Mouse (Mus musculus): ENCODE measurements around the gene E4f1. TPM values are rescaled to one million over a fixed set of nuclear protein-coding genes. Genes with fewer than 3 reads are reported as not detected.

The E4f1 gene
- polyA plus RNA-seq, 1 experiment from 2014 or later = 44.4 TPM

GRCm38 (mm10) chr17:24394456-24394855, 75.7 kb downstream of the E4f1 start:
- H3K9me3 ChIP-seq = no peaks in the 10 kb centered on the region
- H3K27me3 ChIP-seq = no peaks in the 10 kb centered on the region
- 84% methylated on average over 7 of the region's 7 CpGs for WGBS
- no peaks in the 10 kb centered on the region for H3K4me1 ChIP-seq
- no peak overlapping the region for H3K27ac ChIP-seq
- no peaks in the 10 kb centered on the region for H3K36me3 ChIP-seq
- H3K4me3 ChIP-seq = no peak overlapping the region
- H3K4me2 ChIP-seq = no peak overlapping the region
- no peak for ATAC-seq (ENCODE audit: insufficient number of reproducible peaks, insufficient read depth, low FRiP score, low TSS enrichment, low read depth)
- H3K9ac ChIP-seq = no peak overlapping the region

Other genes with a start within 250 kb of the E4f1 start
- gene Tedc2, start 249.5 kb downstream of the E4f1 start, polyA plus RNA-seq (2015; fragmentation: Nextera tagmentation; extraction: Ambion mirVana) = 15.7 and 16.3 TPM in 2 replicates
- 61.9 and 63.1 TPM in 2 replicates for gene Ccnf, start 218.8 kb downstream of the E4f1 start, polyA plus RNA-seq (2015; fragmentation: Nextera tagmentation; extraction: Ambion mirVana)
- not detected in 2 replicates for gene Abca17, start 119.2 kb downstream of the E4f1 start, polyA plus RNA-seq (2015; fragmentation: Nextera tagmentation; extraction: Ambion mirVana)
- 5.3 and 6.5 TPM in 2 replicates for gene Abca3, start 118.4 kb downstream of the E4f1 start, polyA plus RNA-seq (2015; fragmentation: Nextera tagmentation; extraction: Ambion mirVana)
- 296 and 317 TPM in 2 replicates for gene Rnps1, start 55.7 kb downstream of the E4f1 start, polyA plus RNA-seq (2015; fragmentation: Nextera tagmentation; extraction: Ambion mirVana)
- gene Eci1, start 43.7 kb downstream of the E4f1 start, polyA plus RNA-seq (2015; fragmentation: Nextera tagmentation; extraction: Ambion mirVana) = 70.6 and 78.0 TPM in 2 replicates
- 3.5 and 5.5 TPM in 2 replicates for gene Dnase1l2, start 27.2 kb downstream of the E4f1 start, polyA plus RNA-seq (2015; fragmentation: Nextera tagmentation; extraction: Ambion mirVana)
- gene Pgp, start 79 bp upstream of the E4f1 start, polyA plus RNA-seq (2015; fragmentation: Nextera tagmentation; extraction: Ambion mirVana) = 47.4 and 48.7 TPM in 2 replicates
- not detected in 2 replicates for gene Bricd5, start 3.6 kb upstream of the E4f1 start, polyA plus RNA-seq (2015; fragmentation: Nextera tagmentation; extraction: Ambion mirVana)
- 32.5 and 33.2 TPM in 2 replicates for gene Mlst8, start 8.8 kb upstream of the E4f1 start, polyA plus RNA-seq (2015; fragmentation: Nextera tagmentation; extraction: Ambion mirVana)
- gene Caskin1, start 18.3 kb upstream of the E4f1 start, polyA plus RNA-seq (2015; fragmentation: Nextera tagmentation; extraction: Ambion mirVana) = 3.5 and 5.4 TPM in 2 replicates
- gene Traf7, start 57.6 kb upstream of the E4f1 start, polyA plus RNA-seq (2015; fragmentation: Nextera tagmentation; extraction: Ambion mirVana) = 96.1 and 97.1 TPM in 2 replicates
- 2.8 and 3.3 TPM in 2 replicates for gene Rab26, start 63.9 kb upstream of the E4f1 start, polyA plus RNA-seq (2015; fragmentation: Nextera tagmentation; extraction: Ambion mirVana)
- 24.1 and 30.6 TPM in 2 replicates for gene Pkd1, start 79.5 kb upstream of the E4f1 start, polyA plus RNA-seq (2015; fragmentation: Nextera tagmentation; extraction: Ambion mirVana)
- gene Tsc2, start 162.3 kb upstream of the E4f1 start, polyA plus RNA-seq (2015; fragmentation: Nextera tagmentation; extraction: Ambion mirVana) = 60.9 and 69.9 TPM in 2 replicates
- 24.2 TPM in 2 replicates for gene Nthl1, start 162.4 kb upstream of the E4f1 start, polyA plus RNA-seq (2015; fragmentation: Nextera tagmentation; extraction: Ambion mirVana)
- gene Slc9a3r2, start 180.0 kb upstream of the E4f1 start, polyA plus RNA-seq (2015; fragmentation: Nextera tagmentation; extraction: Ambion mirVana) = 50.2 and 50.4 TPM in 2 replicates
- 0.74 and 1.2 TPM in 2 replicates for gene Npw, start 188.1 kb upstream of the E4f1 start, polyA plus RNA-seq (2015; fragmentation: Nextera tagmentation; extraction: Ambion mirVana)
- 21.4 and 22.1 TPM in 2 replicates for gene Zfp598, start 199.4 kb upstream of the E4f1 start, polyA plus RNA-seq (2015; fragmentation: Nextera tagmentation; extraction: Ambion mirVana)
- gene Syngr3, start 219.6 kb upstream of the E4f1 start, polyA plus RNA-seq (2015; fragmentation: Nextera tagmentation; extraction: Ambion mirVana) = 4.6 and 4.9 TPM in 2 replicates
- gene Gfer, start 225.8 kb upstream of the E4f1 start, polyA plus RNA-seq (2015; fragmentation: Nextera tagmentation; extraction: Ambion mirVana) = 43.8 and 49.0 TPM in 2 replicates
- 2.6 and 3.5 TPM in 2 replicates for gene Noxo1, start 225.9 kb upstream of the E4f1 start, polyA plus RNA-seq (2015; fragmentation: Nextera tagmentation; extraction: Ambion mirVana)
- 74.2 and 81.6 TPM in 2 replicates for gene Tbl3, start 237.3 kb upstream of the E4f1 start, polyA plus RNA-seq (2015; fragmentation: Nextera tagmentation; extraction: Ambion mirVana)
- gene Rnf151, start 247.8 kb upstream of the E4f1 start, polyA plus RNA-seq (2015; fragmentation: Nextera tagmentation; extraction: Ambion mirVana) = 0.20 and 0.23 TPM in 2 replicates
- 1,313 and 1,443 TPM in 2 replicates for gene Rps2, start 247.8 kb upstream of the E4f1 start, polyA plus RNA-seq (2015; fragmentation: Nextera tagmentation; extraction: Ambion mirVana)